In genomic region chr10:75973846-75974245, GRCm38 (mm10) we compare ENCODE assay signal across 50 mouse cellular contexts. TPM values are rescaled to one million over a fixed set of nuclear protein-coding genes. Genes with fewer than 3 reads are reported as not detected.
"Had no signal": no experiment of that assay in that cellular context is flagged by ENCODE, and none has a peak within 500 bp of the region (broad histone marks: within the 10 kb centered on the region; RNA-seq: fewer than 3 reads in every experiment).

No protein-coding gene starts in this region.

- ATAC-seq: hindbrain, embryonic 16.5 days; hindbrain, postnatal 0 days; inflammation-experienced regulatory T-cells, adult 6 months; intestine, embryonic 15.5 days; intestine, embryonic 16.5 days; intestine, postnatal 0 days had no signal

- H3K9me3 ChIP-seq: heart, embryonic 13.5 days; heart, embryonic 15.5 days; hindbrain, embryonic 10.5 days; hindbrain, embryonic 12.5 days; hindbrain, embryonic 13.5 days; hindbrain, embryonic 15.5 days; intestine, embryonic 15.5 days; kidney, embryonic 15.5 days had no signal

- H3K4me3 ChIP-seq: heart, adult 2 months; heart, embryonic 10.5 days; heart, embryonic 12.5 days; heart, embryonic 13.5 days; heart, embryonic 15.5 days; hindbrain, embryonic 10.5 days; hindbrain, embryonic 12.5 days; hindbrain, embryonic 13.5 days; hindbrain, embryonic 15.5 days; intestine, embryonic 15.5 days; kidney, embryonic 15.5 days; layer of hippocampus, adult 2 months had no signal

- H3K36me3 ChIP-seq: heart, embryonic 10.5 days; heart, embryonic 12.5 days; heart, embryonic 13.5 days; heart, embryonic 15.5 days; hindbrain, embryonic 10.5 days; hindbrain, embryonic 12.5 days; hindbrain, embryonic 13.5 days; hindbrain, embryonic 15.5 days; intestine, embryonic 15.5 days; kidney, embryonic 15.5 days had no signal

- DNase-seq: heart, adult 2 months; heart, postnatal 10 days; heart, postnatal 14 days; heart, postnatal 36 days; heart, postnatal 4 days; kidney, adult 11 months; kidney, adult 18-20 months; kidney, adult 2 months; kidney, adult 8-10 months; kidney, adult 9 months; kidney, postnatal 10 days; kidney, postnatal 14 days; kidney, postnatal 25 days; kidney, postnatal 36 days; kidney, postnatal 4 days; layer of hippocampus, adult 9-11 months; layer of hippocampus, postnatal 36 days had no signal

- H3K27me3 ChIP-seq: heart, embryonic 12.5 days; heart, embryonic 13.5 days; heart, embryonic 15.5 days; hindbrain, embryonic 12.5 days; hindbrain, embryonic 13.5 days; hindbrain, embryonic 15.5 days; intestine, embryonic 15.5 days; kidney, embryonic 15.5 days had no signal

- H3K4me2 ChIP-seq: heart, embryonic 11.5 days; heart, embryonic 12.5 days; heart, embryonic 13.5 days; heart, embryonic 15.5 days; hindbrain, embryonic 12.5 days; hindbrain, embryonic 13.5 days; hindbrain, embryonic 14.5 days; hindbrain, embryonic 15.5 days; intestine, embryonic 15.5 days; kidney, embryonic 15.5 days had no signal

- H3K27ac ChIP-seq: heart, adult 2 months; heart, embryonic 10.5 days; heart, embryonic 13.5 days; heart, embryonic 15.5 days; hindbrain, embryonic 10.5 days; hindbrain, embryonic 12.5 days; hindbrain, embryonic 13.5 days; hindbrain, embryonic 14.5 days; hindbrain, embryonic 15.5 days; hindbrain, postnatal 0 days; intestine, embryonic 15.5 days; kidney, embryonic 15.5 days; kidney, postnatal 0 days; layer of hippocampus, adult 2 months had no signal

- H3K4me1 ChIP-seq: heart, embryonic 10.5 days; heart, embryonic 12.5 days; heart, embryonic 13.5 days; heart, embryonic 15.5 days; hindbrain, embryonic 13.5 days; hindbrain, embryonic 15.5 days; intestine, embryonic 15.5 days; kidney, embryonic 15.5 days had no signal

- H3K9ac ChIP-seq: heart, embryonic 12.5 days; heart, embryonic 13.5 days; heart, embryonic 15.5 days; hindbrain, embryonic 12.5 days; hindbrain, embryonic 13.5 days; hindbrain, embryonic 14.5 days; hindbrain, embryonic 15.5 days; intestine, embryonic 15.5 days; kidney, embryonic 15.5 days had no signal

RNA-seq across cellular contexts. Expression of gene Gm5134, which starts 19.5 kb away (rescaled TPM):
- total RNA-seq: heart, adult 2 months; heart, adult 8-10 months; heart, postnatal 10 days; heart, postnatal 14 days; heart, postnatal 25 days; heart, postnatal 36 days; heart, postnatal 4 days; hindbrain, postnatal 0 days; layer of hippocampus, adult 2 months; layer of hippocampus, postnatal 10 days; layer of hippocampus, postnatal 14 days had no signal
- polyA plus RNA-seq: heart, adult 2 months; heart, embryonic 10.5 days; heart, embryonic 11.5 days; heart, embryonic 12.5 days; heart, embryonic 13.5 days; heart, embryonic 14.5 days; heart, postnatal 0 days; hindbrain, embryonic 10.5 days; hindbrain, embryonic 12.5 days; hindbrain, embryonic 13.5 days; hindbrain, embryonic 14.5 days; hindbrain, embryonic 15.5 days; hindbrain, embryonic 16.5 days; hindbrain, postnatal 0 days; intestine, embryonic 14.5 days; intestine, embryonic 15.5 days; intestine, embryonic 16.5 days; intestine, postnatal 0 days; kidney, embryonic 14.5 days; kidney, embryonic 16.5 days had no signal

RNA-seq across cellular contexts. Expression of gene Vpreb3, which starts 31.0 kb away (rescaled TPM):
- total RNA-seq: heart, adult 2 months; heart, adult 8-10 months; heart, postnatal 25 days; heart, postnatal 36 days; heart, postnatal 4 days; hematopoietic stem cell, adult 5-6 weeks; hindbrain, postnatal 0 days; layer of hippocampus, adult 18-20 months; layer of hippocampus, adult 2 months; layer of hippocampus, adult 8-10 months; layer of hippocampus, postnatal 10 days; layer of hippocampus, postnatal 14 days; layer of hippocampus, postnatal 25 days; layer of hippocampus, postnatal 36 days had no signal
- polyA plus RNA-seq: hindbrain, embryonic 11.5 days; intestine, embryonic 14.5 days; intestine, postnatal 0 days had no signal

RNA-seq across cellular contexts. Expression of gene Gm867, which starts 33.4 kb away (rescaled TPM):
- total RNA-seq: heart, adult 2 months; heart, adult 8-10 months; heart, postnatal 10 days; heart, postnatal 25 days; heart, postnatal 36 days; heart, postnatal 4 days; hematopoietic stem cell, adult 5-6 weeks had no signal
- polyA plus RNA-seq: inflammation-experienced regulatory T-cells, adult 6 months; intestine, embryonic 14.5 days; intestine, postnatal 0 days had no signal
